Mouse (Mus musculus) forebrain, embryonic 12.5 days (tissue): ENCODE measurements at regions not wholly inside any gene's neighbourhood (a gene's known extent, or its start where the extent isn't known, plus 50 kb on each side); places are given as distances from the start of the nearest gene placed in this dataset.

Source experiments
- ATAC-seq: fragments of 200-750 bp; cut with Nextera tagmentation; 2 replicates; pipeline ENCODE4 v1.8.0; 2017; ENCODE audit warnings: moderate TSS enrichment; ENCODE audit not compliant: low FRiP score
- H3K27ac ChIP-seq: fragments of 300-500 bp; sonication (generic); 2 replicates; pipeline ENCODE4 v1.5.1; 2016; ENCODE audit warnings: mild to moderate bottlenecking
- H3K27me3 ChIP-seq: fragments of 300-500 bp; sonication (generic); 2 replicates; pipeline ENCODE4 v1.6.1; 2016; ENCODE audit warnings: mild to moderate bottlenecking
- H3K36me3 ChIP-seq: fragments of 300-500 bp; sonication (generic); replicated peaks from 2 replicates; pipeline ENCODE4 v1.6.1; 2016; ENCODE audit warnings: mild to moderate bottlenecking
- H3K4me1 ChIP-seq: fragments of 300-500 bp; sonication (generic); 2 replicates; pipeline ENCODE4 v1.6.1; 2016
- H3K4me2 ChIP-seq: fragments of 300-500 bp; sonication (generic); 2 replicates; pipeline ENCODE4 v1.6.1; 2016; ENCODE audit warnings: mild to moderate bottlenecking, moderate library complexity
- H3K4me3 ChIP-seq: fragments of 300-500 bp; sonication (generic); replicated peaks from 2 replicates; pipeline ENCODE4 v1.5.1; 2016; ENCODE audit warnings: mild to moderate bottlenecking
- H3K9ac ChIP-seq: fragments of 300-500 bp; sonication (generic); 2 replicates; pipeline ENCODE4 v1.6.1; 2016; ENCODE audit warnings: mild to moderate bottlenecking
- H3K9me3 ChIP-seq: fragments of 300-500 bp; sonication (generic); 2 replicates; pipeline ENCODE4 v1.6.1; 2016
- WGBS: fragments of 180-500 bp; shearing (Covaris S2); methylation state at CpG from one replicate; pipeline ENCODE4 v1.1.7; 2016; 5-methylcytosine and 5-hydroxymethylcytosine counted together

DNA sequence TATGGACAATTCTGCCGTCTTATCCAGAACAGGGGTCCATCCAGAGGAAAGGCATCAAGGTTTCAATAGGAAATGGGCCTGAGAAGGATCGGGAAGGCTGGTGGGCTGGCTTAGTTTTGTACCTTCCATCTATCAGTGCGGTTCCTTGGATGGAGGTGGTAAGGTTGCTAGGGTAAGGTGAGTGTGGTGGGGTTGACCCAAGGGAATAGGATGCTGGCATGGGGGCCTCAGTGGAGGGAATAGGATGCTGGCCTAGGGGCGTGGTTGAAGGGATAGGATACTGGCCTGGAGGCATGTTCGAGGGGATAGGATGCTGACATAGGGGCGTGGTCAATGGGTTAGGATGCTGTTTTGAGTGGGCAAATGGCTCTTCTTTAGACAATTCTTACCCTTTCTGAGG, 82.6 kb upstream of the Sel1l start:
- no peak for ATAC-seq
- H3K9ac ChIP-seq = no peak overlapping the region
- H3K4me3 ChIP-seq = no peak overlapping the region
- no peaks in the 10 kb centered on the region for H3K9me3 ChIP-seq
- no peaks in the 10 kb centered on the region for H3K4me1 ChIP-seq
- H3K4me2 ChIP-seq = no peak overlapping the region
- H3K27ac ChIP-seq = no peak overlapping the region
- H3K36me3 ChIP-seq = no peaks in the 10 kb centered on the region
- WGBS = 82% methylated on average over 6 of the region's 6 CpGs
- no peaks in the 10 kb centered on the region for H3K27me3 ChIP-seq

DNA sequence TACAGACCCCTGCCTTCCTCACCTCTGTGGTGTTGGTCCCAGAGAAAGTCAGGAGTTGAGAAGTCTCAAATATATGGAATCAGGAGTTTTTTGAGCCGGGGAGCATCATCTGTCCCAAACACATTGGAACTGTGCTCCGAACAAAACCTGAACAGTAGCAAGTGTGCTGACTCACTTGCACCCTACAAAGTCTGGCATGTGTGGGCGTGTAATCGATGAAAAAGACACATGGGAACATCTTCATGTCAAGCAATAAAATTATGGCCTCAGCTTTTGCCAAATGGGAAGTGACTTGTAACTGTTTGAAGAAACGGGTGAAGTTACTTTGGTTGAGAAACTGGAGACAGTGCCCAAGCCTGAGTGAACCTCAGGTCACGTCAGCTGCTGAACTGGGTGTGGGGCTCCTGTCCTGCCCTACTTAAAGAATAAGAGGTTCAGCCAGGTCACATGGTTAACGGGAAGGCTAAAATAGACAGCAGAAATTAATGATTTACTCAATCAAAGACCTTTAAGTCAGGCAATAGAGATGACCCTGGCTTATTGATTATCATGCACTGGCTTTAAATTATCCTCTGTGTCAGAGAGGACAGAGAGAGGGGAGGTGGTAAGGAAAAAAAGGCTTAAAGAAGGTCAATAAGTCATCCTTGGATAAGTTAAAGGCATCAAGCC, 80.6 kb upstream of the Sel1l start:
- WGBS = 75% methylated on average over 7 of the region's 7 CpGs
- no peaks in the 10 kb centered on the region for H3K9me3 ChIP-seq
- no peak overlapping the region for H3K27ac ChIP-seq
- no peak overlapping the region for H3K9ac ChIP-seq
- ATAC-seq = no peak
- no peaks in the 10 kb centered on the region for H3K36me3 ChIP-seq
- no peaks in the 10 kb centered on the region for H3K27me3 ChIP-seq
- no peaks in the 10 kb centered on the region for H3K4me1 ChIP-seq
- H3K4me2 ChIP-seq = no peak overlapping the region
- no peak overlapping the region for H3K4me3 ChIP-seq

DNA sequence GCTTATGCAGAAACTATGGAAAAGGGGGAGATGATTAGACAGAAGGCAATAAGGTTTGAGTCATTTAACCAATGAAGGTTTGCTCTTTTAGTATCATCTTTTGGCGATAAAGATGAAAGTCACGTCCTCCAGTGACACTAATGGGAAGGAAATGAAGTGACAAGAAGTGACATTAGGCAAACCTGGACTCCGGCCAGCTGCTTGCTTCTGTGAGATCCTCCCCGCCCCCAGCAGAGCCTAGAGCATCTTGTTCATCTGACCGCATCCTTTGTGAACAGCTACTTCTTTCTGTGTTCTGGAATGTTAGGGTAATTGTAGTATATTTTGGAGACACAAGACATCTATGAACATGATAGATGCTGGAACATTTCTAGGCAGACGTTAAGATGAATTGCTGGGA, 78.6 kb upstream of the Sel1l start:
- no peak overlapping the region for H3K27ac ChIP-seq
- ATAC-seq = no peak
- H3K9me3 ChIP-seq = no peaks in the 10 kb centered on the region
- H3K4me1 ChIP-seq = no peaks in the 10 kb centered on the region
- 81% methylated on average over 6 of the region's 6 CpGs for WGBS
- H3K4me2 ChIP-seq = no peak overlapping the region
- H3K27me3 ChIP-seq = no peaks in the 10 kb centered on the region
- no peak overlapping the region for H3K9ac ChIP-seq
- no peaks in the 10 kb centered on the region for H3K36me3 ChIP-seq
- H3K4me3 ChIP-seq = no peak overlapping the region

DNA sequence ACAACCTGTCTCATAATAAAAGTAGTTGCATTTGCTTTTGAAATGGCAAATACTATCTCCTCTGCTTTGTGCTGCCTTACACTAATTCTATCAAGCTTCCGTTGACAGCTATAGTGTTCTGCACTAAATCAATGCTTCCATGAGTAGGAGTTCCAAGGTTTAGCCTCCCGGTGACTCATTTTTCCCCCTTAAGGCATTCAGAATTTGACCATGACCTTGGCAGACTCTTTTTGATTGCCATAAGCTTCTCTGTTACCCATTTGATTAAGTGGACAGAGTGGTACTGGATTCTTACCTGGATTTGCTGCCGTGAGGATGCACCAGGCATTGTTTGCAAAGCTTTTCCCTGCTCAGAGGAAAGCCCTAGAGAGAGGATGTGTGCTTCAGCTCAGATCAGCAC, 66.5 kb upstream of the Sel1l start:
- Histone ChIP-seq H3K36me3 (no peaks in the 10 kb centered on the region), H3K9me3 (no peaks in the 10 kb centered on the region), H3K27me3 (no peaks in the 10 kb centered on the region), H3K4me2 (no peak overlapping the region), H3K27ac (no peak overlapping the region), H3K9ac (no peak overlapping the region), H3K4me1 (no peaks in the 10 kb centered on the region), H3K4me3 (no peak overlapping the region)
- no peak for ATAC-seq
- 79% methylated on average over 3 of the region's 3 CpGs for WGBS

DNA sequence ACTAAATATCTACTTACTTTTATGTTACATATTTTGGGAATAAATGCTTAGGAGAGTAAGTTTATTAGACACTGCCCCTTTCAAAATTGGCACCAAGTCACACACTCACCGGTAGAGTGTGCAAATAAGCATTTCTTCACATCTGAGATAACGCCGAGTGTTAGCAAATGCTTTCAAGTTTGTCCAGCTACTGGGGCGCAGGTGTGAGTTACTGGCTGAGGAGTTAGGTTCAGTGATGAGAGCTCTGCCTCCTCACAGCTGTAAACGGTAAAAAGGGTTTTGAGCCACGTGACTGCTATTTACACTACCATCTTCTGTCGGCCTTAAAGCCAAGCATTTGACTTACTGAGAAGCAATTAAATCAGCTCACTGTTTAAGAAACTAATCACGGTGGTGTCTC, 61.6 kb upstream of the Sel1l start:
- H3K36me3 ChIP-seq = no peaks in the 10 kb centered on the region
- no peak overlapping the region for H3K9ac ChIP-seq
- H3K9me3 ChIP-seq = no peaks in the 10 kb centered on the region
- no peak overlapping the region for H3K4me2 ChIP-seq
- H3K4me1 ChIP-seq = no peaks in the 10 kb centered on the region
- H3K4me3 ChIP-seq = no peak overlapping the region
- no peak for ATAC-seq
- H3K27ac ChIP-seq = no peak overlapping the region
- WGBS = 71% methylated on average over 8 of the region's 8 CpGs
- H3K27me3 ChIP-seq = no peaks in the 10 kb centered on the region
